Mouse (Mus musculus) adrenal gland, postnatal 14 days (tissue): ENCODE measurements around the gene Eng. TPM values are rescaled to one million over a fixed set of nuclear protein-coding genes. Genes with fewer than 3 reads are reported as not detected.

ENCODE experiments used
- DNase-seq: peaks from one replicate; pipeline ENCODE4 v3.0.0; 2021; ENCODE audit warnings: mixed read lengths
- total RNA-seq: library from RNA; stranded (reverse); gene quantifications from 2 replicates; pipeline ENCODE4 v1.2.3, GENCODE M21; 2021

The Eng gene
- total RNA-seq, 1 experiment from 2014 or later: 106 TPM

- no peak for DNase-seq
Measured at GRCm38 (mm10) chr2:32681754-32682153, 35.4 kb downstream of the Eng start.

- no peak for DNase-seq
Measured at GRCm38 (mm10) chr2:32682721-32683417, 36.5 kb downstream of the Eng start.

DNA sequence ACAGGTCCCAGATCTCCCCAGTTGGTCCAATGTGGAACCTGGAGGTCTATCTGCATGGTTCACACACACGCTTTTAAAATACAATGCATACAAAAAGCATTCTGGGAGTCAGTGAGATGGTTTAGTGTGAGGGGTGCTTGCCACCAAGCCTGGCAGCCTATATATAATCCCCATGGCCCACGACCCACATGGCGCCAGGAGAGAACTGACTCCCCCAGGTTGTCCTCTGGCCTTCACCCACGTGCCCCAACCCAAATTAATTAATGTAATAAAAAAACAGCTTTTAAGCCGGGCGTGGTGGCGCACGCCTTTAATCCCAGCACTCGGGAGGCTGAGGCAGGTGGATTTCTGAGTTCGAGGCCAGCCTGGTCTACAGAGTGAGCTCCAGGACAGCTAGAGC, 37.3 kb downstream of the Eng start:
- no peak for DNase-seq

DNA sequence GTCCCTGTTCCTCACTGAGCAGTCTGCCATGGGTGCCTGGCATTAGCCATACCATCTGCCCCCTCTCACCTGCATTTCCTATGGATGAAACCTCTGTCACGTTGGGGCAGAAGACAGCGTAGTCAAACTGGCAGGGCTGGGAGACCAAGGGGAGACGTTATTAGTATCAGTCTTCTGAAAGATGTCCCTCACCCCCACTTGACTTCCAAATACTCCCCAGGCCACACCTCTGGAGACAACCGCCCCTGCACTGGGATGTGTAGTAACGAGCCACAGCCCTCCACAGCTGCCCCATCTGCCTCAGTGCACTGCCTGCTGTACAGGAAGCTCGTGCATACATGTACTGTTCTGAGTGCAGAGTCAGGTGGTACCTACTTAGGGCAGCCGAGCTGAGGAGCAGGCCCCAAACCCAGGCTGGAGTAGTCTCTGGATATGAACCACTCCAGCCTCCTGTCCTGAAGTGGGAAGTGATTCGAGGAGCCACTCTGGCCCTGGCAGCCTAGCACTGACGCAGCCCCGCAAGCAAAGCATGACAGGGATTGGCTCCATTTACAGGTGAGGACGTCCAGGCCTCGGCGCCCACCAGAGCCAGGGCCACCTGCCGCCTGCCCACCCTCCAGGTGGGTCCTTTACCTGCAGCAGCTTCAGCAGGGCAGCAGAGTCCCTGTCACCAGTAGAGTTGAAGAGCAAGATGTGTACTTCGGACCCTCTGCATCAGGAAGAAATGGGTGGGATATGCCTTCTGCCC, 38.5 kb downstream of the Eng start:
- DNase-seq: no peak

DNA sequence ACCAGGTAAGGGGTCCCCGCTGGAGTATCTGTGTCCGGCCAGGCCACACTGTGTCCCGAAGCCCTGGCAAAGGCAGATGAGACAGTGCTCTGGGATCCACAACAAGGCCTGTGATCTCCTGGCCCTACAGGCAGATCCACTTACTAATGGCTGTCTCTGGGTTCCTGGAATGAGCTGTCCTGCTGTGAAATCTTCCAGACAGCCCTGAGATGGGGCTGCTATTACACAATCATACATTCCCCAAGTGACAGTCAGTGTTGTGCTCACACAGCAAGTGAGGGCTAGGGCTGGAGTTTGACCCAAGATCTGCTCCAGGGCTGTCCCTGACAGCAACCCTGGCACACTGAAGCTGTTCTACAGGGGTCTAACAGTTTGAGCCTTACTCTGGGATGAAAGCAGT, 39.4 kb downstream of the Eng start:
- peak; percentile 52 for DNase-seq

DNA sequence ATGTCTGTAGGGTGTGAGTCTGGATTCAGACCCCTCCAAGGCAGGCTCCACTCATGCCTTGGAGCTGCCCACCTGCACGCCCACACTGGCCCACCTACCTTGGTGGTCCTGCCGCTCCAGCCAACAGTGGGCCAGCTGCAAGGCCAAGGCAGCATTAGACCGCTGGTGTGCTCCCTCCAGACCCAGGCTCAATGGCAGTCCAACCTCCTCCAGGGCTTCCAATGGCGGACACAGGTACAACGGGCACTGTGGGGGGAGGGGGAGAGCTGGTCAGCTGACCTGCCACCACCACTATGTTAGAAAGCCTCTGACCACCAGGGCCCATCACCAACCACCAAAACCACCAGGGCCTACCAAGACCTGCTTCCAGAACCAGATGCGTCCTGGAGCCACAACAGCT, 40.2 kb downstream of the Eng start:
- DNase-seq: no peak

DNA sequence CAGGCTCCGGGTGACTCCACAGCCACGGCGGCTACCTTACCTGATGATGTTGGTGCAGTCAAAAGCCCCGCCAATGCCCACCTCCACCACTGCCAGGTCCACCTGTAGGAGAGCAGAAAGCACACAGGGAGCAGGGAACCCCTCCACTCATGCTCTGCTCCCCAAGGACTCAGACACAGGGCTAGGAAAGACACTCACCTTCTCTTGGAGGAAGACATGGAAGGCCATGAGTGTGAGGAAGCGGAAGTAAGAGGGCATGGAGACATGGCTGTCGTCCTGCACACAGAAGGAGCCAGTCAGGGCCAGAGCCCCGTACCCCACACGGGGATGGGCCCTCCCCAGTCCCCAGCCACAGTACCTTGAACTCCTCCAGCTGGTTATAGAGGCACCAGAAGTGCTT, 41.2 kb downstream of the Eng start:
- no peak for DNase-seq

DNA sequence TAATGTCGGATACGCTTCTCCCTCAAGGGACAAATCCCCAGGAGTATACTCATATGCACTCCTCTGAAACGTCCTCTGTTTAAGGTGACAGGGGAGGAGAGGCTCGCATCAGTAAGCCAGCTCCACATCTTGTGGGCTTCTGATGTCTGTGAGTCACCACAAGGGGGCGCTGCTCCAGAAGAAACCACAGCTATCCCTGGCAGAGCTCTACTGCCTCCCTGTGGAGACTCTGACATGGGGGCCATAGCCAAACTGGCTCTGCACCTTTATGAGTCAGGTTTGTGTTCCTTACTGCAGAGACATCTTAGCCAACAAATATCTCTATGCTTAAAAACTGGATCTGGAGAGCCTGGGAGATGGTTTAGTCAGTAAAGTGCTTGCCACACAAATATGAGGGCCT, 43.0 kb downstream of the Eng start:
- peak; percentile 96 for DNase-seq

DNA sequence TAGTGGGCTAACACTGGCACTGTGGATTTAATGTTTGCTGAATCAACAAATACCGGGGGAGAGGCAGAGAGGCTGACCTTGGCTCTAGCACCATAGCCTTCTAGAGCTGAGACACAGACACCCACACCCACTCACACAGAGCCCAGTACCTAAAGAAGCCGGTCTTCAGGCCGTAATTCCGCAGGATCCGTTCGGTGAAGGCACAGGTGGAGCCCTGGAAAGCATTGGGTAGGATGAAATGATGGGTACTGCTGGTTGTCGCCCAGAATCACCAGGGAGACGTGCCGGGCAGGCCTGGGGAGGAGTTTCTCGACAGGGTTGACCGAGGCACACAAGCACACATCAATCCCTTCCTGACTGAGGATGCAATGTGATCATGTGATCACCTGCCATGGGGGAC, 44.6 kb downstream of the Eng start:
- DNase-seq: no peak

DNA sequence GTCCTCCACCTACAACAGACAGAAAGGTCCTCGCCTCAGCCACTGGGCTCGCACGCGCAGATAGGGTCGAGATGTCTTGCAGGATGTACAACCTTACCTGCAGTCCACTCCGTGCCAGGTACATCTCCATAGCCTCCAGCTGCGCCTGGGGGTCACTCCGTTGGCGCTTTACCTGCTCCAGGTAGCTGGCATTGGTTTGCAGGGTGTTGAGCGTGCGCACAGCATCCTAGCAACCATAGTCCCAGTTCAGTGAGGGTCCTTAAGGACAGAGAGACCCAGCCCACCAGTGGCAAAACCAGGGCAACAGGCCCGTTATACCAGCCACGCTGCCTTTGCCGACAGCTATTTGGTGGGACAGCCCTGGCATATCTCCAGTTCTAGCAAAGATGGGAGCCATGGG, 46.1 kb downstream of the Eng start:
- DNase-seq: no peak

DNA sequence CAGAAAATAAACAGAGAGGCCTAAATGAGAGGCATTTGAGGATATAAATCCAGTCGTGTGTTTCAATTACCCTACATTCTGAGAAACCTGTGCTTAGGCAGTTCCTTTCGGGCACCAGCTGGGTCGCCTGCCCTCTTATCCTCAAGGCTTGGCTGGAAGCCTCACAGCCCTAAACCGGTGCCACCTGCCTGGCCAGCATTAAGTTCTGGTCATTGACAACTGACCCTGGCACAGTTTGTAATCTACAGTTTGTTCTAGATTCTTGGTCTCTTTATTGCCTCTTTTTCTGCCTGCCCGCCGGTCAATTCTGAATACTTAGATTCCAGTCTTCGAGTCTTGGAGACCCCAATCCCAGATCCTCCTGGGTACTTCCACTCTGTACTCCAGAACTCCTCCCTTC, 46.9 kb downstream of the Eng start:
- DNase-seq: no peak

GRCm38 (mm10) chr2:32693823-32694411, 47.5 kb downstream of the Eng start:
- peak; percentile 98 for DNase-seq

- no peak for DNase-seq
Measured at GRCm38 (mm10) chr2:32694691-32695090, 48.3 kb downstream of the Eng start.

GRCm38 (mm10) chr2:32699680-32700079, 53.3 kb downstream of the Eng start:
- no peak for DNase-seq

DNA sequence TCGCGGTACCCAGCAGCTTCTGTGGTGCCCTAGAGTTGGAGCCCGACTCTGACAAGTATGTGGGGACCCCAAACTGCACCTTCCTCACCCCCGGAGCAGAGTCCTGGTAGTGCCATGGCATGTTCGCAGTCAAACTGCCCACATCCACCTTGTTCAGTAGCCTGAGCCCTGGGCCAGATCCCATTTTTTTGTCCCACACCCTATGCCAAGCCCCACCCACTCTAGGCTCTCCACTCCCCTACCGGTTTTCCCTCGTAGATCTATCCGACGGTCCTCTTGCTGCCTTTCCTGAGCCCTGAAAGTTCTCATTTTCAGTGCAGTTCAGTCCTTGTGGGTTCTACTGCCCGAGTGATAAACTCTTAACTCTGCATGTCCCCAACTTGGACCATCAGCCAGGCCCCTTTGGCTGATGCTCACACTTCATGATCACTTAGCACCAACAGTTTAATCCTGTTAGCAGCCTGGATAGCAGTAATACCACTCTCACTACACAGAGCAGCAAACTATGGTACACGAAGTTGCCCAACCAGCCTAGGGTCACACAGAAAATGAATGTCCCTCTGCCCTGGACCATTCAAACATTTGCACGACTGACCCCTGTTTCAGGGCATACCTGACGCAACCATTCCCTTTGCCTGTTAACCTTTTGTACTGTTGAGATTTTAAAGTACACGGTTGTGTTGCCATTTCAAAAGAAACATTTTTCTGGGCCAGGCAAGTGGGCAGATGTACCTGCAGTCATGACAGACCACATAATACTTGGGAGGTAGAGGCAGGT, 54.8 kb downstream of the Eng start:
- peak; percentile 18 for DNase-seq

- no peak for DNase-seq
Measured at GRCm38 (mm10) chr2:32703046-32703445, 56.7 kb downstream of the Eng start.

DNA sequence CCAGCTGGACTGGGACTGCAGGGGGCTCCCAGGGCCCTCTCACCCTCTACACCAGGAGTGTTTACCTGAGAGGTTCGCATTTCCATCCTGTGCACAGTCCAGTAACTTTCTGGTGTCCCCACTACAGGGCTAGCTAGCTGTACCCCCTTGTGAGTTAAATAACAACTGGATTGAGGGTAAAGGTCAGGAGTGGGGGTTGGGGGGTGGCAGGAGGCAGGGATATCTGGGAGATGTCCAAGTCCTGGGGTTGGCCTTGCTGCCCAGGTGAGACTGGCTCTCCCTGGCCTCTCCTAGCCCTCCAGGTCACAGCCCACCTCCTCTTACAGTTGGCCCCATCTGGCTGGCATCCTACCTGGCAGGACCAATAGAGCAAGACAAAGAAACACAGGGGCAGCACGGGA, 57.6 kb downstream of the Eng start, which contains the start of gene Fpgs:
Gene Fpgs, minus strand, starts transcription at position 125 of the 401 bp plus-strand sequence.
- peak; percentile 17 for DNase-seq

- DNase-seq: no peak
Measured at GRCm38 (mm10) chr2:32705018-32705417, 58.6 kb downstream of the Eng start.

DNA sequence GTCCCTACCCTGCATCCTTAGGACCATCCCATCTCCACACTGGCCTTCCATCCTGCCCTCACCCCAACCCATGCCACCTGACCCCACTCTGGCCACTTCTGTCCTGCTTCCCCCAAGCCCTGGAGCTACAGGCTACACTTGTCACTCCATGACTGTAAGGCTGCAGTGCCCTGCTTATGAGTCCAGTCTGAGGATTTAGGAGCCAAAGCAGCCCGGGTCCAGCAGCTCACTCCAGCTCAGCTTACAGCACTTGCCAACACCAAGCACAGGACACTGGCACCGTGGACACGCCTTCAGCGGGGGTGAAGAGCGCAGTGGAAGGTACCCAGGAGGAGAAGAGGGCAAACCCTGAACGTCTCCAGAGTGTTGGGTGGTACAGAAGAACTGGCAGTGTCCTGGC, 60.6 kb downstream of the Eng start:
- DNase-seq: no peak

DNA sequence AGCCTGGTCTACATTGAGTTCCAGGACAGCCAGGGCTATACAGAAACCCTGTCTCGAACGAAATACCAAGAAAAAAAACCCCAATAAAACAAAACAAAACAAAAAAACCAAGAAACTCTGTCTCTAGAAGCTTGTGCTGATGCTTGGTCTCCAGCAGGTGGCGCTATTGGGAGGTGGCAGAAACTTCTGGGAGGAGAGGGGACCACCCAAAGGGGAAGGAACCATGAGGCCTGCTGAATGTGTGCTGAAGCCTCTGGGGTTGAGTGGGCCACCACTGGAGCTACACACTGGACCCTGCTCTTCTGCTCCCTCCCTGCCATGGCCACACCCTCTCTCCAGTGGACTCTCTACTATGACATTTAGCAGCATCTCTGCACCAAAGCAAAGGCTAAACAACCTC, 62.2 kb downstream of the Eng start:
- DNase-seq: peak; percentile 83

GRCm38 (mm10) chr2:32709521-32710137, 63.2 kb downstream of the Eng start:
- no peak for DNase-seq

DNA sequence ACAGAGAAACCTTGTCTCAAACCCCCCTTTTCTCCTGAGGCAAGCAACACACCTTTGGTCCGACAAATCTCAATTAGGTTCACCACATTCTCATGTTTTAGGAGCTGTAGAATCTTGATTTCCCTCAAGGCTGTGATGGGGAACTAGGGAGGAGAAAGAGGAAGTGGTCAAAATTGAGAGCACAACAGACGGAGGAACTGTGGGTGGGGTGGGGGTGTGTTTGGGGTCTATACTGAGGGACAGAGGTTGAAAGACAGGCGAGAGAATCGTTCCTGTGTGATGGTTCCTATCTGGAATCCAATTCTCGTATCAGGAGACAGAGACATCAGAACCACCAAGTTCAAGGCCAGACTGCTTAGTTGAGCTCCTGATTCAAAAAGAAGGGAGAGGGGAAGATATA, 64.0 kb downstream of the Eng start:
- no peak for DNase-seq
